Mouse (Mus musculus) cerebellum, adult 18-20 months (tissue): ENCODE data around the gene Hdac5.
"Not testable (repeated sequence)": the region's sequence is repeated elsewhere in the genome, so short reads cannot be mapped to it uniquely, and the experiment has no call there.

Experiments
- DNase-seq, 2 experiments: peaks; one replicate each; pipeline ENCODE4 v3.0.0; 2021

The Hdac5 gene

DNA sequence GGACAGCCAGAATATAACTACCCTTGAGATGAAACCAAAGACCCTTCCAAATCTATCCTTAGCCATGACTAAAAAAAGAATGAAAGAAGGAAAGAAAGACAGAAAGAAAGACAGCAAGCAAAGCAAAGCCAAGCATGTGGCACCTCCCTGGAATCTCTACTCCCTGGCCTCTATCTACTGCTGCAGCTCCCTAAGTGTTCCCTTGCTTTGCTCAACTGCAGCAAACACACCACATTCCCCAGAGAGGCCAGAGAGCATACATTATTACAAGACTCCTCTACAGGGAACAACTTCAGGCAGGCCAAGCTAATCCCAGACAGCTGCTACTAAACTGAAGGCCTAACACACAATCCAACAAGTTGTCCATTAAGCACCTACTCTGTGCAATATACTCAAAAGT is 50.1 kb downstream of the Hdac5 start:
- DNase-seq, result no peak

GRCm38 (mm10) chr11:102168689-102169088 is 61.3 kb downstream of the Hdac5 start:
- no peak for DNase-seq

DNA sequence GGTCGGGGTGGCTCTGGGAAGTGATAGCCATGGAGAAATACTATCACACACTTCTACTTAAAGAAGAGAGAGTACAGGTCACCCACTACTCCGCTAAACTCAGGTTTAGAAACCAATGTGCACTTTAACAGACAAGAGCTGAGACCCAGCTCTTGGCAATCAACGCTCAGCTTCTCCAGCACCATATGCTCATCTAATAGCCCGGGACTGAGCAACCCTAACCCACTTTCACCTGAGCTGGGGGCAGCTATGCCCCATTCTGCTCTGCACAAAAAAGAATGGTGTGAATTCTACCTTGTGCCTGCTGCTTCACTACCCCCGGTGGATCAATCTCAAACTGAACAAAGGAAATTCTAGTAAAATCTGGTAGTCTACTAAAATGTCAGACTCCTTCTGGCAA is 62.4 kb downstream of the Hdac5 start:
- peak; percentile 31 to 36 for DNase-seq

DNA sequence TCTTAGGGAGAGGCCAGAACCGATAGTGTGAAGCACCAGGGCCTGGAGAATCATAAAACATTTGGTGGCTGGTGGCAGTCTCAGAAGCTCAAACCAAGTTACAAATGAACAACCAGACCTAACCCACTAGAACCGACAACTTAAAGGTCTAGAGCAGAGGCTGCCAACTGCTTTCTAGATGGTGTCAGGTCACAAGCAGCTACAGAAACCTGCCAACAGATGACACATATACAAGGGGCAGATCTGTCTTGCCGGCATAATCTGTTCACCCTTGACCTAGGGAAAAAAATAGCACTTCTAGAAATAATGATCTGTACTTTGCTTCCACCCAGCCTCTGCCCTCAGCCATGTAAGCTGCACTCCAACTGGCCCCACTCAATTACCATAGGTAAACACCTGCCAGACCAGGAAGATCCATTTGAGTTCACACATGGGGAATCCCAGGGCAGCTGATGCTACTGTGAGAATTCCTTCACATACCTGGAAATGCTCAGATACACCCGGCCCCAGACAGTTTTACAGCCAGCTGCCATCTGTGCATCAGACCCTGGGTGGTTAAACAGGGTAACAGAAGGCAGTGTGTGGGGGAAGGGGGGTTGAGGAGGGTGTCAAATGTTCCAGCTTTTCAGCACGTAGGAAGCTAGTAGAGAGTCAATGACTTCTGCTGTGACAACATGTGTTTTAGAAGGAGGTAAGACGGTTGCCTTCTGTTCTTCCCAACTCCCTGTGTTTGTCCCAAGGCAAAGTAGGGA is 63.8 kb downstream of the Hdac5 start:
- DNase-seq, result peak; percentile 59 to 71

GRCm38 (mm10) chr11:102159781-102160180 is 70.2 kb downstream of the Hdac5 start:
- DNase-seq, result peak; percentile 69 to 72

DNA sequence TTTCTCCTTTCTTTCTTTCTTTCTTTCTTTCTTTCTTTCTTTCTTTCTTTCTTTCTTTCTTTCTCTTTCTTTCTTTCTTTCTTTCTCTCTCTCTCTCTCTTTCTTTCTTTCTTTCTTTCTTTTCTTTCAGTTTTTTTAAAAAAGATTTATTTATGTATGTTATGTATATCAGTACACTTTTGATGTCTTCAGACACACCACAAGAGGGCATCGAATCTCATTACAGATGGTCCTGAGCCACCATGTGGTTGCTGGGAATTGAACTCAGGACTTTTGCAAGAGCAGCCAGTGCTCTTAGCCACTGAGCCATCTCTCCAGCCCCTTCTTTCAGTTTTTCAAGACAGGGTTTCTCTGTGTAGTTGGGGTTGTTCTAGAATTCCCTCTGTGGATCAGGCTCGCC is 71.9 kb downstream of the Hdac5 start:
- DNase-seq, result not testable (repeated sequence)

- DNase-seq, result no peak
Observed at GRCm38 (mm10) chr11:102156786-102157089, 73.2 kb downstream of the Hdac5 start.

DNA sequence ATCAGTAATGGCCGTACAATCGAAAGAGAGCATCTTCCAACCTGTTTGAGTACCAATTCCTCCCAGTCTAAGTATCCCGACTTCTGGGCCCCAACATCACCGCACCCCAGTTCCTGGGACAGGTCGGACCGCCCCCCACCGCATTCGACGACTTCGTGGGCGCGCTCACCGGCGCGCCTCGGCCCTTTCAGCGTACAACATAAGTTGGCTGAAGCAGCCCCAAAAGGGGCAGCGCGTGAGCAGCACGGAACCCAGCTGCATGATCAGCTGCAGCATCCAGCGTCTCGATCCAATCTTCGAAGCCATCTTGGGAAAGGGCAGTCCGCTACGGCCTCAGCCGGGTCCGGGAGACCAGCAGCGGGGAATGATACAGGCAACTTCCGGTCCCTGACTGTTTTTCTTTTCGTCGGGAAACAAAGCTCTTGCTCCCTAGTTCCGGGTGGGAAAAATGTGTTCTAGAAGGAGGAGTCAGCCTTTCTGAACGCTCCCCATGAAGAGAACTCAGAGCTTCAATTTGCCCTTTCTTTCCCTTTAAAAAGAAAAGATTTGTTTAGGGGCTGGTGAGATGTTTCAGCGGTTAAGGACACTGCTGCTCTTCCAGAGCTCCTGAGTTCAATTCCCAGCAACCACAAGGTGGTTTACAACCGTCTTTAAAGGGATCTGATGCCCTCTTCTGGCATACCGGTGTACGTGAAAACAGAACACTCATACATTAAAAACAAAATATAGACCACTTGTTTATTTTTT is 73.8 kb downstream of the Hdac5 start, which contains the start of gene Tmem101:
Tmem101 (minus strand) TSS at position 366 of the 747 bp plus-strand sequence.
- peak; percentile 89 for DNase-seq

GRCm38 (mm10) chr11:102147213-102147989 is 82.6 kb downstream of the Hdac5 start:
- DNase-seq, result no peak

DNA sequence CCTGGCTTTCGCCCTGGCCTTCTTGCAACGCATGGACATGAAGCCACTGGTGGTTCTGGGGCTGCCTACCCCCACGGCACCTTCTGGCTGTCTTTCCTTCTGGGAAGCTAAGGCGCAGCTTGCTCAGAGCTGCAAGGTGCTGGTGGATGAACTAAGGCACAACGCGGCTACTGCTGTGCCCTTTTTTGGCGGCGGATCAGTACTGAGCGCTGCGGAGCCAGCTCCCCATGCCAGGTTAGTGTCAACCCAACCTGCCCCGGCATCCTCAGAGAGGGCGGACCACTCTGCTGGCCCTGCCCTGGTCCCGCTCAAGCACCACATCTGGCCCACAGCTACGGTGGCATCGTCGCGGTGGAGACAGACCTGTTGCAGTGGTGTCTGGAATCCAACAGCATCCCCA is 83.4 kb downstream of the Hdac5 start:
- no peak for DNase-seq

DNA sequence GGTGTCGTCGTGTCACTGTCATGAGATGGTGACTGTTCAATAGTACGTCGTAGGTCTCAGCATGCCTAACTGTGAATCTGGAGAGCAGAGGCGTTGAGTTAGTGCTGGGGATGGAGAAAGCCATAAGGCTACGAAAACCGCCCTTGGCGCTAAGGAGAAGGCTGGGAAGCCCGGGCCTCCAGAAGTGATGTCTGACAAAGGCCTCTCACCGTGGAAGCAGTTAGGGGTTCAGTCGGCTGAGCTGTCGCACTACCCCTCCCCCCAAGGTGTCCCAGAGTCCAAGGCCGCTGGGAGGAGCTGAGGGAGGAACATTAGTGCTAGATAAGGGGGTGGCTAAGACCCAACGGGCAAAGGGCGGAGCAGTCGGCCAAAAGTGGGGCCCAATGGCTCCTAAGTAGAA is 84.0 kb downstream of the Hdac5 start:
- DNase-seq, result no peak

DNA sequence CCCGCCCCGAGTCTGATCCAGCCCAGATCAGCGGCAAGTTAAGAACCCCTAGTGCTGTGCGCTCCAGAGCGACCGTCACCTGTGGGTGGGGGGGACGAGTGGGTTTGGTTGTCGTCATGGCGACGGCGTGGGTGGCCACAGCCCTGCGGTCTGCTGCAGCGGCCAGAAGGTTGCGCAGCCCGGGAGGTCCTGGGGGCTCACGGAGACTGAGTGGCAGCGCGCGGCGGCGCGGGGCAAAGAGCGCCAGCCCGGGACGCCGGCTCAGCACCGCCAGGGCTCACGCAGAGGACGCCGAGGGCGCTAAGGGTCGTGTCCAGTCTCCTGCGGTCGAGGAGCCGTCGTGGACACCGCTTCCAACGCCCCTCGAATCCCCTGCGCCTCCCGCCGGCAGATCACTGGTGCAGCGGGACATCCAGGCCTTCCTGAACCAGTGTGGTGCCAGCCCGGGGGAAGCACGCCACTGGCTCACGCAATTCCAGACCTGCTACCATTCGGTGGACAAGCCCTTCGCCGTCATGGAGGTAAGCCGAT is 84.4 kb downstream of the Hdac5 start, which contains the start of gene Nags:
Nags (plus strand) TSS at position 43 of the 531 bp plus-strand sequence.
- no peak for DNase-seq

GRCm38 (mm10) chr11:102144957-102145470 is 85.0 kb downstream of the Hdac5 start:
- DNase-seq, result no peak
